28 mouse cellular contexts compared by ENCODE assay signal in the genomic region with DNA sequence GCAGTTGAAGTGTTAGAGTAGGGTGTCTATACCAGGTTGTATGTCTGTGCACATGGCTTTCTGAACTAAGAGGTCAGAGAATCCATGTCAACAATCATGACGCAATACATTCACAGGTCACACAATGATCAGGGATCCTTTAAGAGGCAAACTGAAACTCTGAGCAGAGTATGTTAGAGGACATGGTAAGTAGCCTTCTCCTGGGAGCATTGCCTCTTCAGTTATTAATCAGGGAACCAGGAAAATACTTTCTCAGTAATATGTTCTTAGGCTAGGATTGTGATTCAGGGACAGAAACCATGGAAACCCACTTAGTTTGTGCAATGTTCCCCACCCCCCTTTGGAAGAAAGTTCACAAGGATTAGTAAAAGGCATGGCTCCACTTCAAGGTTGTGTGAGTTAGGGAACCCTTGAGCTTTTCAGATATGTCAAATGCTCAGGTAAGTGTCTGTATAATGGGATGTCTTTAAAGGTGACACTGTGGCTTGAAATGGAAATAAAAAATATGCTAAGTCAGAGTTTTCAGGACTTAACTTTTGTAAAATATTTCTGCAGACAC. TPM values are rescaled to one million over a fixed set of nuclear protein-coding genes. Genes with fewer than 3 reads are reported as not detected.
DNase-seq lines count a peak whose midpoint lies in the region; ATAC-seq and TF ChIP-seq lines count a peak whose summit lies in the region.
"Had no signal": no experiment of that assay in that cellular context is flagged by ENCODE, and none has a peak within 500 bp of the region (broad histone marks: within the 10 kb centered on the region; RNA-seq: fewer than 3 reads in every experiment).

No protein-coding gene starts in this region.

- no peak overlapping the region for H3K9ac ChIP-seq in heart, embryonic 13.5 days
- no peak overlapping the region for H3K9ac ChIP-seq in liver, adult 2 months (ENCODE audit: low read depth, low read length)
- H3K9ac ChIP-seq: forebrain, embryonic 13.5 days; hindbrain, embryonic 15.5 days; limb, embryonic 12.5 days; midbrain, embryonic 12.5 days had no signal

- H3K9me3 ChIP-seq in heart, embryonic 13.5 days = no peaks in the 10 kb centered on the region
- H3K9me3 ChIP-seq: forebrain, embryonic 13.5 days; hindbrain, embryonic 15.5 days; midbrain, embryonic 12.5 days had no signal

- DNase-seq in heart, postnatal 10 days = no peak
- peak; percentile 84 for DNase-seq in liver, adult 2 months (ENCODE audit: extremely low read depth, low read depth, low spot score)
- no peak for DNase-seq in liver
- DNase-seq in lung, postnatal 36 days = peak; percentile 18
- no peak for DNase-seq in lung, adult 2 months
- no peak for DNase-seq in right cerebral cortex, adult 2 months (ENCODE audit: low spot score in 2 of 2)
- DNase-seq: adrenal gland, postnatal 14 days; B cell, adult 2 months; cerebellum, adult 8-10 months; cerebellum, postnatal 36 days; kidney, postnatal 14 days; right cerebral cortex, postnatal 14 days had no signal

- H3K27ac ChIP-seq in heart, embryonic 13.5 days (replicated peaks) = peak overlapping the region; percentile 48
- peak overlapping the region; percentile 51; the same call in 1 of the 2 replicates for H3K27ac ChIP-seq in liver, adult 2 months (replicated peaks; ENCODE audit: insufficient read depth, low read depth, low read length)
- H3K27ac ChIP-seq: forebrain, embryonic 13.5 days; hindbrain, embryonic 15.5 days; limb, embryonic 12.5 days; midbrain, embryonic 12.5 days had no signal

- H3K4me2 ChIP-seq in heart, embryonic 13.5 days = no peak overlapping the region
- H3K4me2 ChIP-seq: forebrain, embryonic 13.5 days; hindbrain, embryonic 15.5 days; limb, embryonic 12.5 days; midbrain, embryonic 12.5 days had no signal

- H3K36me3 ChIP-seq in heart, embryonic 13.5 days = peaks cover 20% of the 10 kb centered on the region
- H3K36me3 ChIP-seq in liver, adult 2 months (ENCODE audit: control insufficient read depth, insufficient read depth, low read length) = peaks cover 50% of the 10 kb centered on the region
- H3K36me3 ChIP-seq: hindbrain, embryonic 15.5 days; limb, embryonic 12.5 days; midbrain, embryonic 12.5 days had no signal

- H3K4me1 ChIP-seq in heart, embryonic 13.5 days = peaks cover 45% of the 10 kb centered on the region
- H3K4me1 ChIP-seq in liver, adult 2 months (ENCODE audit: control insufficient read depth, insufficient read depth, low read length) = peaks cover 10% of the 10 kb centered on the region
- peaks cover 6% of the 10 kb centered on the region for H3K4me1 ChIP-seq in lung, adult 2 months (ENCODE audit: control insufficient read depth, insufficient read depth, low read length)
- H3K4me1 ChIP-seq: hindbrain, embryonic 15.5 days; limb, embryonic 12.5 days had no signal

- WGBS in heart, embryonic 13.5 days = 94% methylated on average over 1 of the region's 1 CpGs
- 26% methylated on average over 1 of the region's 1 CpGs for WGBS in liver, adult 2 months
- 67% methylated on average over 1 of the region's 1 CpGs for WGBS in lung, adult 2 months

- intact Hi-C loops in heart, postnatal 10 days (cut with DNase I) = no loop called here

- H3K27me3 ChIP-seq in heart, embryonic 13.5 days (replicated peaks) = no peaks in the 10 kb centered on the region
- H3K27me3 ChIP-seq in liver, adult 2 months (ENCODE audit: control insufficient read depth, insufficient read depth, low read length) = no peaks in the 10 kb centered on the region
- H3K27me3 ChIP-seq: forebrain, embryonic 13.5 days; hindbrain, embryonic 15.5 days; limb, embryonic 12.5 days; midbrain, embryonic 12.5 days had no signal

- peaks cover 3% of the 10 kb centered on the region; the same call in 1 of the 2 replicates for H3K79me2 ChIP-seq in liver, adult 2 months (ENCODE audit: control insufficient read depth, insufficient read depth, low read length)

- no peak for TF ChIP-seq POLR2A in liver, adult 2 months (IDR thresholded peaks at IDR 0.05; ENCODE audit: extremely low read depth, insufficient read depth, low read length)
- TF ChIP-seq POLR2A in lung, adult 2 months (IDR thresholded peaks at IDR 0.05; ENCODE audit: borderline replicate concordance, extremely low read depth, low read depth, low read length) = no peak

- no peak overlapping the region for H3K4me3 ChIP-seq in heart, embryonic 13.5 days
- no peak overlapping the region for H3K4me3 ChIP-seq in liver, adult 2 months (ENCODE audit: insufficient read depth, low read depth, low read length)
- H3K4me3 ChIP-seq in lung, adult 2 months (replicated peaks; ENCODE audit: extremely low read depth, low read depth, low read length) = no peak overlapping the region
- H3K4me3 ChIP-seq: forebrain, embryonic 13.5 days; hindbrain, embryonic 15.5 days; limb, embryonic 12.5 days; midbrain, embryonic 12.5 days had no signal

- no peak for ATAC-seq in heart, embryonic 13.5 days (ENCODE audit: extremely low read depth, insufficient number of reproducible peaks, low FRiP score, low TSS enrichment)
- ATAC-seq: forebrain, embryonic 13.5 days had no signal

- TF ChIP-seq CTCF in liver, adult 2 months (IDR thresholded peaks at IDR 0.05; ENCODE audit: low read depth, low read length) = no peak
- TF ChIP-seq CTCF in lung, adult 2 months (IDR thresholded peaks at IDR 0.05; ENCODE audit: insufficient read depth, low read length) = no peak

RNA-seq across cellular contexts. Expression of a gene that starts 26.4 kb away (rescaled TPM):
- polyA plus RNA-seq in heart, embryonic 13.5 days (2015; fragmentation: Nextera tagmentation; extraction: Ambion mirVana) = not detected in 2 replicates
- total RNA-seq in heart, postnatal 10 days (2021) = under 1 TPM; 0.31 to 0.37 TPM
- 0.09 TPM in 1 of 2 replicates, not detected in the other for total RNA-seq in liver, adult 2 months (2014; rRNA removed)
- not detected in 2 replicates for polyA plus RNA-seq in liver, adult 2 months (2012; rRNA removed)
- not detected in 2 replicates for polyA plus RNA-seq in lung, adult 2 months (2012; rRNA removed)
- total RNA-seq: adrenal gland, postnatal 14 days; gastrocnemius, adult 18-20 months; hematopoietic stem cell, adult 5-6 weeks; layer of hippocampus, adult 8-10 months; left cerebral cortex, postnatal 14 days; megakaryocyte, adult 5-6 weeks; MEL; neutrophil, adult 5-6 weeks had no signal
- polyA plus RNA-seq: embryonic facial prominence, embryonic 14.5 days; forebrain, embryonic 13.5 days; gonadal fat pad, adult 2 months; hindbrain, embryonic 15.5 days; intestine, embryonic 14.5 days; limb, embryonic 12.5 days; midbrain, embryonic 12.5 days; thymus, postnatal 0 days had no signal

RNA-seq across cellular contexts. Expression of a gene that starts 27.1 kb away (rescaled TPM):
- 13.2 and 13.6 TPM in 2 replicates for polyA plus RNA-seq in heart, embryonic 13.5 days (2015; fragmentation: Nextera tagmentation; extraction: Ambion mirVana)
- 10 to 100 TPM; 79.1 to 89.5 TPM for total RNA-seq in heart, postnatal 10 days (2021)
- total RNA-seq in liver, adult 2 months (2014; rRNA removed) = 14.2 and 16.5 TPM in 2 replicates
- 6.6 and 6.9 TPM in 2 replicates for polyA plus RNA-seq in liver, adult 2 months (2012; rRNA removed)
- 5.6 and 10.5 TPM in 2 replicates for polyA plus RNA-seq in lung, adult 2 months (2012; rRNA removed)
- total RNA-seq: hematopoietic stem cell, adult 5-6 weeks; megakaryocyte, adult 5-6 weeks; MEL; neutrophil, adult 5-6 weeks had no signal

Comparison
In these comparisons a context has a peak if more than half of its experiments do, and no peak if none do; other contexts are left out.
1. DNase-seq: peak in liver, adult 2 months (single experiment) and lung, postnatal 36 days (single experiment); none in heart, postnatal 10 days (0 of 2), liver (single experiment), lung, adult 2 months (single experiment) and right cerebral cortex, adult 2 months (0 of 2).